Mouse (Mus musculus) G1E (cell line): Measurements from ENCODE around the gene Arl6ip4.

Experiments used
- CTCF ChIP-seq: IDR thresholded peaks from 2 replicates; pipeline ENCODE4 v1.5.1; 2012; ENCODE audit warnings: low read depth, low read length, inconsistent platforms, mixed read lengths
- GATA2 ChIP-seq: IDR thresholded peaks from 2 replicates; pipeline ENCODE4 v1.6.1; 2012; ENCODE audit warnings: low read depth, low read length, inconsistent platforms, borderline replicate concordance

GRCm38 (mm10) chr5:124103020-124103419 lies 12.9 kb upstream of the Arl6ip4 start:
- no peak for TF ChIP-seq CTCF
- no peak for TF ChIP-seq GATA2
